Mouse (Mus musculus) urinary bladder, postnatal 4 days (tissue): ENCODE results near the gene Ahcyl1.
"Not testable (repeated sequence)": the region's sequence is repeated elsewhere in the genome, so short reads cannot be mapped to it uniquely, and the experiment has no call there.

ENCODE experiments used
- DNase-seq, 2 experiments: peaks; one replicate each; pipeline ENCODE4 v3.0.0; 2021 to 2022; ENCODE audit warnings: low spot score in 2 of 2

Ahcyl1 gene

GRCm38 (mm10) chr3:107695948-107696881 lies at the start of gene Ahcyl1:
TSS of gene Ahcyl1 (minus strand) at chr3:107696560.
- DNase-seq, result peak; percentile 99

GRCm38 (mm10) chr3:107746026-107746425 lies 49.7 kb upstream of the Ahcyl1 start:
- no peak for DNase-seq

DNA sequence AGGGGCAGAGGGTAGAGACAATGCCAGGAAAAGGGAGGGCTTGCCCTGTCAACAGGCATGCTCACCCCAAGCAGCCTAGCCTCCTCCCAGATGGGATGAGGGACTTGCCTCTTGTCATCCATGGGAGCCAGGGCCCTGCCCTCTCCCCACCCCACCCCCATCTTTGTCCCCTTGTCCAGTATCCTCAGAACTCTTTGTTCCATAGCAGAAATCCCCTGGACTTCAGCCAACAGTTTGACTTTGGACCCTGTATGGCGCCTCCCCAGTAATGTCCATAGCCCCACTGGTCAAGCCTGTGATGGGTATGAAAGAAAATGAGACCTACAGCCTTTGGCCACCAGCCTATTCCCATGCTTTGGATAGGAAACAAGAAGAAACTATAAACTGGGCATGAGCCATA lies 47.3 kb upstream of the Ahcyl1 start:
- DNase-seq, result peak in 1 of 2 experiments; percentile 35

DNA sequence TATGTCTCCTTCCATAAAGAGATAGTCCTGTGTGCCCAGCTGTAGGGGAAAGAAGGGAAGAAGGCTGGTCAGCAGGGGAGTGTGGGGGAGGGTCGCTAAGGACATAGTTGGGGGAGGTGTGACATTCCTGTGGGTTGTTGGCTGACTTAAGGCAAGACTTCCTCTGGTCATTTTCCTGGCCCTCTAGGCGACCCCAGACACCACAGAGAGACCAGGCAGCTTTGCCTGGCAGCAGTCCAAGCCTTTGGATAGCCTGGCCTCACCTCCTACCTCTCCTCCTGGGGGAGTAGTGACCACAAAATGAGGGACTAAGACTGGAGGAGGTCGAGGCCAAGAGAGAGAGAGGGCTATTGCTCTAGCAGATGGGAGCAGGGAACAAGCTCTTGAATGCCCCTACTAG lies 46.7 kb upstream of the Ahcyl1 start:
- no peak for DNase-seq

DNA sequence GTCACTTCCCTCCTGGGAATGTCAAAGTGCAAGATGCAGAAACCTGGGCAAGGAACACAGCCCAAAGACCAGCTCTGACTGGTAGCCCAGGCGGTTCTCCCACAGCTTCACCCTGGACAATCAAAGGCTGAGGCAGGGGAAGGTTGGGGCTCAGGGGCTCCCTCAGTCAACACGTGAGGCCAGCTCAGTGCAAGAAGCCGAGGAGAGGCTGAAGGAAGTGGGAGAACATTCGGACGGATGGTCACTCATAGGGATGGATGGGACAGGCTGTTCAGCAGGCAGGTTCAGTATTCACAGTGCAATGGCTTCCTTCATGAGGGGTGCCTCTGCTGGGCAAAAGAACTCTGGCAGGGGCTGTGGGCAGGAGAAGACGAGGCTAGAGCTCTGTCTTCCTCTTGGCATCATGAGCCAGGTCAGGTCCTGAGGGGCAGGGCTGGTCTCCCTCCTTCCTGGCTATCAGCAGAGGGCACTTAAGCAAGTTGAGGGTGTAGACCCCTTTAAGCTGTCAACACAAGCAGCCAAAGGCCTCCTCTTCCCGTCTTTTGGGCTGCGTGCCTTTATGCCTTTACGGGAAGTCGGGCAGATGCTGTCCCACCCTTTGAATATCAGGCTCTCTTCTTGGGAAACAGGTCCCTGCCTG lies 45.8 kb upstream of the Ahcyl1 start:
- DNase-seq, result no peak

DNA sequence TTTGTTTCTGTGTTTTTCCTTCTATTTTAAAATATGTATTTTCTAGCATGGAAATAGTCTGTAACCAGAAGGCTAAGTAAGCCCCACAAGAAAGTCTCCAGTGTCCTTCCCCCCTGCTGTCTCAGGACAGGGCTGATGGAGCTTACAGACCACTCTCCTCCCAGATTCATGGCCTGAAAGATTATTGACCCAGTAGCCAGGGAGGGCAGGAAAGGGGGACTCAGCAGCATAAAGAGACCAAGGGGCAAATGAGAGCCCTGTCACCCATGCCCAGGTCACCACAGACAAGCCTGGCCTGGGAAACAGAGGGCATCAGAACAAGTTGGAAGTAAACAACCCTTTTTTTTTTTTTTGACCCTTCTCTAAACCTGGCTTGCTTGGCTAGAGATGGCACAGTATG lies 45.0 kb upstream of the Ahcyl1 start:
- no peak for DNase-seq

GRCm38 (mm10) chr3:107740578-107741207 lies 44.3 kb upstream of the Ahcyl1 start:
- DNase-seq, result peak; percentile 85 to 86

GRCm38 (mm10) chr3:107739966-107740365 lies 43.6 kb upstream of the Ahcyl1 start:
- DNase-seq, result no peak

DNA sequence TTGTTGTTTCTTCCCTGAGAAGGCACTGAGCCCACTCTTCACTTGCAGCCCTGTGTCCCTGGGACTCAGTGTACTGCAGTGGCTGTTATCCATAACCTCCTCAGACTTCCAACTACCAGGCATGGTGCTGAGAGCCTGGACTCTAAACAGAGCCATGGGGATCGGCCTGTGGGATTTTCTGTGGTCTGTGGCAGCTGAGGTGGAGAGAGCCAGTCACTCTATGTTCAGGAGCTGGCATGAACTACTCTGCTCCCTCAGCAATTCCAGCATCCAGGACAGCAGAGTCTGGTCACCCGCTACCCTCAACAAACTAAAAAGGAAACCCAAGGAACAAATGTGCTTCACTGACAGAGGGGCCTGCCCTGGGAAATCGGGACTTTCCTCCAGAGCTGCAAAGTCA lies 43.1 kb upstream of the Ahcyl1 start:
- DNase-seq, result no peak

DNA sequence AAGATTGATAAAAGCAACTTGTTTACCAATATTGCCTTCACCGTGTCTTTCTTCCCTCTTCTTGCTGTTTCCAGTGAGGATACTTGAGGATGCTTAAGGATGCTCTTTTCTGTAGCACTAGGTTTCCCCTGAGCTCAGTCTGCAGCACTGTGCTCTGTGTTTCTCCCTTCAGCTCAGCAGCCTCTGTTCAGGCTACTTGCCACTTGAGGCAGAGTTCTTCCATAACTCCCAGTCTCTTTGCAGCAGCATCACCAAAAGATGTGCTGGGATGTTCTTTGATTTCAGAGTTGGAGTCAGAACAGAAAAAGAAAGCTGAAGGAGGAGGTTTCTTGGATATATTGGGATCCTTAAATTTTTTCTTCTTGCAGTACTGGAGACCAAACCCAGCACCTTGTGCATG lies 42.3 kb upstream of the Ahcyl1 start:
- DNase-seq, result no peak

- no peak for DNase-seq
Observed at GRCm38 (mm10) chr3:107737609-107738190, 41.3 kb upstream of the Ahcyl1 start.

DNA sequence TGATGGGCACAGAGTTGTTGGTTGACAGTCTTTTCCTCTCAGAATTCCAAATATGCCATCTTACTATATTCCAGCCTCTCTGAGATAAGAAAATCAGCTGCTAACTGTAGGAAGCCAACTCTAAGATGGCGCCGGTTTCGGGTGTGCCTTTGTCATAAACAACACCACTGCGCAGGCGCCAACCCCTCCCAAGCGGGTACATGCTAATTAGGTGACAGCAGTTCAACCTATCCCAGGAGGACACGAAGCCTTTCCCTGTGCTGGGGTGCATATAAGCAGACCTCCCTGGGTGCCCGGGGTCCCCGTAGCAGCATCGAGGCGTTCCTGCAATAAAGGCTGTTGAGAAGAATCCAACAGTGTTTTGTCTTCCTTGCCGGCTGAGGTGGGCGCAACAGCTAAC lies 39.3 kb upstream of the Ahcyl1 start:
- not testable (repeated sequence) for DNase-seq

DNA sequence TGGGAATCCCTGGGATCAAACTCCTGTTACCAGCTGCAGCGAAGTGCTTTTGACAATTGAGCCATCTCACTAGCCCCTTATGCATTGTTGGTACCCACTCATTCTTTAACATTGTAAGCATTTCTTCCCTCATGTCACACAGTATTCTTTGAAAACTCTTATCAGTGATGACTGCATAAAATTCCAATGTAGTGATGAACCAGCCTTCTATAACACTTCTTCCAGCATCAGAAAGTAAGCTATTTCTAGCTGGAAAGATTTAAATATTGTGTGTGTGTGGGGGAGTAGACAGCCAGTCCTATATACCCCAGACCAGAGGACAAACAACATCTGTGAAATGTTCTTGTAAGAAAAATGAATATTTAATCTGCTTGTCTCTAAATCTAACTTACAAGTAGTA lies 37.0 kb upstream of the Ahcyl1 start:
- no peak for DNase-seq

- no peak for DNase-seq
Observed at GRCm38 (mm10) chr3:107730236-107730635, 33.9 kb upstream of the Ahcyl1 start.

DNA sequence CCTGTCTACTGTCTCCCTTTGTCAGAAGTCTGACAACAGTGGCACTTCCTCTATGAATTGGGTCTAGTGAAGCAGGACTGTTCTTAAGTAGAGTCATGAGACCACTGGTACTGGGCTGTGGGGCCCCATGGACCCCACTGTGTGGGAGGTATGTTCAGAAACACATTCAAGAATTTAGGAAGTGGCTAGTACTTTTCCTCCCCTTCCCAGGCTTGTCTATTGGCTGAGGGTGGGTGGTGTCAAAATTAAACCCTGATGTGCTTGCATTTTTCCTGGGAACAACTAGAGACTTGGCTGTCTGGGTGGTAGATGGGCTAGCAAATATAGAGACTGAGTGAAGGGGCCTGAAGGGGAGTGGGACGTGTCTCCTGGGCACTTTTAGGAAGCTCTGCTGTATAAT lies 32.1 kb upstream of the Ahcyl1 start:
- no peak for DNase-seq

GRCm38 (mm10) chr3:107715971-107716370 lies 19.6 kb upstream of the Ahcyl1 start:
- no peak for DNase-seq

DNA sequence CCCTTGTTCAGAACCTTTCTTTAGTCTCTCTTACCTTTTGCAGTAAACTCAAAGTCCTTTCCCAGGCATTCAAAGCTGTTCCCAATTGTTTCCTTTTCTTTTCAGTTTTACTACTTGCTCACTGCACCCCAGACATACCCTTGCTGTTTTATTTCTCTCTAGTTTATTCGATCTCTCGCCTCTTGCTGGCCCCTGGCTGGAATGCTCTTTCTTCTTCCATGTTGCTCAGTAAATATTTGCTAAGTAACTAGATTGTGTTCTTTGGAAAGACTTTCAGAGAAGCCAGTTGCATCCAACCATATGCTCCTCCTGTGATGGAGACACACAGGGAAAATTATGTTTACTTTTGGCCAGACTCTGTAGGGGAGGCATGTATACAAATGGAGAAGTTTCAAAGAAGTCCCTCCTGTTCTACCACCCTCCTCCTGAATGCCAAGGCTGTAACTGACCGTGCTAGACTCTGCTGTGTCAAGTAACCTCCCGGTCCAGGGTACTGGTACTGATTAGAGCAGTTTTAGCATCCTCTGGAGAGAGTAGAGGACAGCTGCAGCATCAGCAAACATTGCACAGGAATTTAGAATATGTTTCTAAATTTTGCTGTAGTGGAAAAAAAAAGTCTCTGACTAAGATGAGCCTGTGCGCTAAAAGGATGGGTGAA lies 18.0 kb upstream of the Ahcyl1 start:
- DNase-seq, result no peak

DNA sequence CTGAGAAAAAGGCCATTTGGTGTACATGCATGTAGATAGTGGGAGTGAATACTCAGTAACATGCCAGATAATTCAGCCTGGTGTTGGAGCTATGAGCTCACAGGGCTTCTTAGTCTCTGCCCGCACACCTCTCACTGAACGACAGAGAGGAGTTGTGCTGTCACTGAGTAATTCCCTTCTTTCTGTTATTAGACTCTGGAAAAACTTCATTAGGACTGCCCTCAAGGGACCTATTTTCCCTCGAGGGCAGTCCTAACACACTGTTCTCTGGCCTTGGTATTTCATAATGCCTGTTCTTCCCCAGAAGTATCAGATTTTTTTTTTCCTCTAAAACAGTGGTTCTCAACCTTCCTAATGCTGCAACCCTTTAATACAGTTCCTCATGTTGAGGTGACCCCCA lies 15.7 kb upstream of the Ahcyl1 start:
- DNase-seq, result no peak

- no peak for DNase-seq
Observed at GRCm38 (mm10) chr3:107709156-107709555, 12.8 kb upstream of the Ahcyl1 start.

DNA sequence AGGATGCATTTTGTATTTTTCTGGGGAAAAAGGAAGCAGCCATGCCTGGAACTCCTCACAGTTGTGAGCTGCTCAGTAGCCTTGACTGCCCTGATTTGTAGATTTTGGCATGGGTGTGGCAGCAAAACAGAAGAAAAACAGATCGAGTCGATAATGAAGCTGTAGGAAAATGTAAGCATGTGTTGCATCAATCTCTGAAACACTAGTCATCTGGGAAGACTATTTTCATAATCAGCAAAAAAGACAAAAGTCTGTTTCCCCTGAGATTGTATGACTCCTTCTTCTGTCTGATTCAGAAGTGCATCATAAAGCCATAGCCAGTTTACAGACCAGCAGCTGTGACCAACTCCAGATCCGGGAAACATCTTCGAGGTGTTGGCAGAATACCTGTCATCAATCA lies 10.9 kb upstream of the Ahcyl1 start:
- DNase-seq, result no peak

- no peak for DNase-seq
Observed at GRCm38 (mm10) chr3:107706164-107706563, 9.8 kb upstream of the Ahcyl1 start.

DNA sequence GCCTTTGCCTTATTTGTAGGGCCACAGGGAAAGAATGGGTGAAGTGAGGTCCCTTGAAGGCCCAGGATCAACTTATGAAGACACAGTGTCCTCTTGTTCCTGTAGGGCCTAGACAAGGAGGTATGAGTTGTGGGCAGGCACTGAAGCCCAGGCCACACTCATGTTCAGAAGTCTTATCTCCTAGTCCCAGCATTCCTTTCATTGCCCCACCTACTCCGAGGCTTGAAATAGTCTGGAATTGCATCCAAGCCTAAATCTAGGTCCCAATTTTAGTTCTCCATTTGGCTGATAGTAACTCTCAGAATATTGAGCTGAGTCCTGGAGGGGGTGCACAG lies 8.0 kb upstream of the Ahcyl1 start:
- DNase-seq, result no peak
